Comparison of ENCODE assay signal across 8 mouse cellular contexts in the genomic region with DNA sequence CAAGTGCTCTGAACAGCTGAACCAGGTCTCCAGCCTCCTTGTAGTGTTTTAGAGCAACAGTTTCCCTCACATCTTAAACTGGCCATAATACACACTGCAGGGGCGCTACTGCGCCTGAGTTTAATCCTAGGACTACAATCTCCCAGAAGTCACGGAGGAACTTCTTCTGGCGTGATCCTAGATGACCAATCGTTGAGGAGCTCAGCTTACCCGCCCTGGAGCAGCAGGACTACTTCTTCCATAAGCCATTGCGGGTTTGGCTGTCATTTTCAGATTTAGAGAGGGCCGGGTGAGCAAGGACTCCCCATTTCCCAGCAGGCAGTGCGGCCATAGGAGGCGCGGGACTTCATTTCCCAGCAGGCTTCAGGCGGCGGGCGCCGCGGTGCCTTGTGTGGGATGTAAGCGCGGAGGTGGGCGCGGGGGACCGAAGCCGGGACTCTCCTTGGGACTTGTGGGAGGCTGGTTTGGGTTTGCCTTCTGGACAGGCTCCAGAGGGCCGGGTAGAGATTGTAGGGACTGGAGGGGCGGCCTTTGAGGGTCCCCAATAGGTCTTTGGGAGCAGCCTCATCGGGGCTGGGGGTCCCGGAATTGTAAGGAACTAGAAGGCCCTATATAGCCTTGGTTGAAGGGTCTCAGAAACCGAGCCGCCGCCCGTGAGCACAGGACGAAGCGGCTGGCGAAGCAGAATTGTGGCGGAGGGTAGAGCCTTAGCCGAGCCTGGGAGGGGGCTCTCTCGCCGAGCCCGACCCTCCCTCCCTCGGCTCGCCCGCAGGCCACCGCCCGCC. TPM values are rescaled to one million over a fixed set of nuclear protein-coding genes. Genes with fewer than 3 reads are reported as not detected.
DNase-seq lines count a peak whose midpoint lies in the region; ATAC-seq and TF ChIP-seq lines count a peak whose summit lies in the region.

A gene (plus strand): TSS at position 307 of the 785 bp plus-strand sequence.

- H3K27ac ChIP-seq in hindbrain, embryonic 10.5 days = peak within 1 kb of the TSS; percentile 90
- peak within 1 kb of the TSS; percentile 80 for H3K27ac ChIP-seq in lung, postnatal 0 days (ENCODE audit: low read length)

- H3K27me3 ChIP-seq in hindbrain, embryonic 10.5 days (ENCODE audit: insufficient read depth, poor library complexity, severe bottlenecking) = no peaks in the 10 kb centered on the region
- H3K27me3 ChIP-seq in lung, postnatal 0 days (replicated peaks; ENCODE audit: insufficient read depth, low read length) = no peaks in the 10 kb centered on the region

- H3K36me3 ChIP-seq in hindbrain, embryonic 10.5 days = peaks cover 34% of the 10 kb centered on the region
- 0 out of 2 replicates have a peak, but pooled peaks cover 10% of the 10 kb centered on the region for H3K36me3 ChIP-seq in lung, postnatal 0 days (ENCODE audit: insufficient read depth, low read length)

- TF ChIP-seq EP300 in lung, postnatal 0 days (IDR thresholded peaks at IDR 0.05) = peak; percentile 44; the same call in 1 of the 2 replicates

- no peaks in the 10 kb centered on the region for H3K9me3 ChIP-seq in hindbrain, embryonic 10.5 days
- H3K9me3 ChIP-seq in lung, postnatal 0 days (ENCODE audit: low read length) = no peaks in the 10 kb centered on the region

- peaks cover 52% of the 10 kb centered on the region for H3K4me1 ChIP-seq in hindbrain, embryonic 10.5 days (replicated peaks)
- H3K4me1 ChIP-seq in lung, postnatal 0 days (ENCODE audit: insufficient read depth, low read depth, low read length) = peaks cover 21% of the 10 kb centered on the region

- peak; percentile 94 for ATAC-seq in frontal cortex, adult (ENCODE audit: low TSS enrichment)
- ATAC-seq in lung, postnatal 0 days = peak; percentile 97

- DNase-seq in MN1 (ENCODE audit: low spot score) = peak; percentile 95
- DNase-seq in cerebellum, adult 9-10 months = peak; percentile 96
- peak; percentile 95 for DNase-seq in hindbrain, embryonic 10.5 days (ENCODE audit: low spot score)
- DNase-seq in layer of hippocampus, adult 9-11 months = peak; percentile 98
- DNase-seq in lung, postnatal 0 days (ENCODE audit: low spot score) = peak; percentile 100
- DNase-seq in ovary, postnatal 14 days (ENCODE audit: low spot score) = peak; percentile 83
- peak; percentile 92 for DNase-seq in thymus, postnatal 14 days

- H3K4me2 ChIP-seq in lung, postnatal 0 days (replicated peaks; ENCODE audit: low read depth, low read length) = peak within 1 kb of the TSS; percentile 98

- peak within 1 kb of the TSS; percentile 69 for H3K9ac ChIP-seq in lung, postnatal 0 days (replicated peaks; ENCODE audit: low read depth)

- peak; percentile 74 for TF ChIP-seq CTCF in lung, postnatal 0 days (IDR thresholded peaks at IDR 0.05)

- under 1% methylated on average over 43 of the region's 43 CpGs for WGBS in hindbrain, embryonic 10.5 days
- WGBS in lung, postnatal 0 days = 2% methylated on average over 43 of the region's 43 CpGs

- H3K4me3 ChIP-seq in hindbrain, embryonic 10.5 days = peak within 1 kb of the TSS; percentile 85
- H3K4me3 ChIP-seq in lung, postnatal 0 days (ENCODE audit: low read depth, low read length) = peak within 1 kb of the TSS; percentile 79

RNA-seq across cellular contexts. Expression of the gene that starts here (rescaled TPM):
- 125 and 129 TPM in 2 replicates for polyA plus RNA-seq in hindbrain, embryonic 10.5 days (2016; fragmentation: Nextera tagmentation; extraction: Ambion mirVana)
- polyA plus RNA-seq in lung, postnatal 0 days (2015; fragmentation: Nextera tagmentation; extraction: Ambion mirVana) = 42.1 and 42.7 TPM in 2 replicates

Comparison
In these comparisons a context has a peak if more than half of its experiments do, and no peak if none do; other contexts are left out.
1. Peak in every context shown above with its lines: DNase-seq, ATAC-seq, H3K4me3 ChIP-seq and H3K27ac ChIP-seq.